Mouse (Mus musculus) lung, adult 18-20 months (tissue): Measurements from ENCODE around the gene Gm21964.

Source experiments
- DNase-seq, 2 experiments: peaks; one replicate each; pipeline ENCODE4 v3.0.0; 2022; ENCODE audit warnings: mixed read lengths in 2 of 2

Gene Gm21964

GRCm38 (mm10) chr8:110100907-110101306 is at the start of gene Gm21964:
Gene Gm21964 (plus strand): TSS chr8:110101207.
- no peak for DNase-seq

- DNase-seq: no peak
Measured at GRCm38 (mm10) chr8:110051208-110051607, 49.8 kb upstream of the Gm21964 start.

GRCm38 (mm10) chr8:110058207-110058606 is 42.8 kb upstream of the Gm21964 start:
- DNase-seq: no peak

GRCm38 (mm10) chr8:110064161-110064560 is 36.8 kb upstream of the Gm21964 start:
- DNase-seq: no peak

- DNase-seq: no peak
Measured at GRCm38 (mm10) chr8:110064606-110065365, 36.2 kb upstream of the Gm21964 start.

- no peak for DNase-seq
Measured at GRCm38 (mm10) chr8:110065676-110066075, 35.3 kb upstream of the Gm21964 start.

GRCm38 (mm10) chr8:110069706-110070105 is 31.3 kb upstream of the Gm21964 start:
- no peak for DNase-seq

- DNase-seq: peak; percentile 34 to 40
Measured at GRCm38 (mm10) chr8:110071600-110071999, 29.4 kb upstream of the Gm21964 start.

- DNase-seq: no peak
Measured at GRCm38 (mm10) chr8:110074496-110074895, 26.5 kb upstream of the Gm21964 start.

GRCm38 (mm10) chr8:110079282-110080221 is 21.5 kb upstream of the Gm21964 start, which contains the start of gene Zfp612:
Gene Zfp612 (plus strand): TSS chr8:110079746.
- peak; percentile 59 to 74 for DNase-seq

GRCm38 (mm10) chr8:110082416-110083105 is 18.4 kb upstream of the Gm21964 start:
- no peak for DNase-seq

GRCm38 (mm10) chr8:110091869-110092268 is 9.1 kb upstream of the Gm21964 start:
- DNase-seq: peak in 1 of 2 experiments; percentile 10

GRCm38 (mm10) chr8:110101676-110102075 is 669 bp downstream of the Gm21964 start:
- no peak for DNase-seq

GRCm38 (mm10) chr8:110102653-110103052 is 1.6 kb downstream of the Gm21964 start, which contains the start of gene Gm17720:
Gene Gm17720 (minus strand): TSS chr8:110102753.
- DNase-seq: no peak

- DNase-seq: no peak
Measured at GRCm38 (mm10) chr8:110119715-110120114, 18.7 kb downstream of the Gm21964 start.

- DNase-seq: peak; percentile 53 to 56
Measured at GRCm38 (mm10) chr8:110130537-110130936, 29.5 kb downstream of the Gm21964 start.

GRCm38 (mm10) chr8:110134236-110134635 is 33.2 kb downstream of the Gm21964 start:
- DNase-seq: no peak

GRCm38 (mm10) chr8:110135515-110135914 is 34.5 kb downstream of the Gm21964 start:
- no peak for DNase-seq

- no peak for DNase-seq
Measured at GRCm38 (mm10) chr8:110140156-110140555, 39.1 kb downstream of the Gm21964 start.

- DNase-seq: no peak
Measured at GRCm38 (mm10) chr8:110140770-110141169, 39.8 kb downstream of the Gm21964 start.

GRCm38 (mm10) chr8:110145538-110145937 is 44.5 kb downstream of the Gm21964 start:
- peak; percentile 6 to 20 for DNase-seq

GRCm38 (mm10) chr8:110152951-110153350 is 51.9 kb downstream of the Gm21964 start:
- no peak for DNase-seq
